Mouse (Mus musculus) thymus, adult 2 months (tissue): ENCODE data around the gene Grm4.

Source experiments
- CTCF ChIP-seq: fragments of 200-500 bp; IDR thresholded peaks from 2 replicates; pipeline ENCODE4 v1.5.1; 2012; ENCODE audit warnings: mild to moderate bottlenecking, control low read depth, low read length, moderate library complexity, borderline replicate concordance; ENCODE audit not compliant: control insufficient read depth, poor library complexity, insufficient read depth; ENCODE audit errors: extremely low read depth
- POLR2A ChIP-seq: fragments of 200-500 bp; IDR thresholded peaks from 2 replicates; pipeline ENCODE4 v1.6.1; 2012; ENCODE audit warnings: mild to moderate bottlenecking, low read length, control low read depth, moderate library complexity; ENCODE audit not compliant: control insufficient read depth, poor library complexity, insufficient read depth; ENCODE audit errors: extremely low read depth

DNA sequence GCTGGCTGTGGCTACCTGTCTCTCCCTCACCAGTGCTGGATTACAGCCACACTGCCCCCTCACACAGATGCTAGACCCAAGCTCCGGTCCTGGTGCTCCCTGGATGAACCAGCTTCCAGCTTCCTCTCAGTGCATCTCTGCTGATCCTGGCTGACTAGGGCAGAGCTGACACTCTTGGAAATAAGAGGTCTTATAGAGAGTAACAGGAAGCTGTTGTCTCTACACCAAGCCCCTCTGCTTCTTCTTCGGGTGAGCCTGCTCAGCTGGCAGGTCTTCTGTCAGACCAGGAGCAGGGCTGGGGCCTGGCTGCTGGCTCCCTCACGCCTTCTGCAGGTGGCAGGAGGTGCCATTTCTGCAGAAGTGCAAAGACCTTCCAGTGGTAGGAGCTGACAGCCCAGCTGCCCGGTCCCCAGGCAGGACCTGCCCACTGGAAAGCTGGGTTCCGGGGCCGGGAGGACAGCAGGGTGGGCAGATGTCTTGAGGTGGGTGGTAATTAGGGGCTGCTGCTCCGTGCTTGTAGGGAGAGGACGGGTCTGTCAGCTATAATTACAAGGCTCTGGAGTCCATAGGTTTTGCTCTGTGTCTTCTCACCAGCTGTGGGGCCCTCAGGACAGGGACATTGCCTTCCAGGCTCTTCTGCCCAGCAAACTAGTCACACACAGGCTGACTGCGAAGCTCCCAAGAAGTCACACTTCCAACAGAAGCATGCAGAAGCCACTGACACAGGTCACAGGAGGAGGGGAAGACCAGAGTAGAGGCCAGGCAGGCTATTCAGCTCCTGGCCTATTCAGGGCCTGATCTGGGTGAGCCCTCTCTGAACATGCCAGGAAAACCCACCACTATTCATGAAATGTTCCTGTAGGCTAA lies 10.7 kb downstream of the Grm4 start:
- TF ChIP-seq CTCF (no peak), POLR2A (no peak)
